Mouse (Mus musculus): Measurements from ENCODE around the gene Vmn1r212.
"Not testable (repeated sequence)": the region's sequence is repeated elsewhere in the genome, so short reads cannot be mapped to it uniquely, and the experiment has no call there.

Vmn1r212 gene

DNA sequence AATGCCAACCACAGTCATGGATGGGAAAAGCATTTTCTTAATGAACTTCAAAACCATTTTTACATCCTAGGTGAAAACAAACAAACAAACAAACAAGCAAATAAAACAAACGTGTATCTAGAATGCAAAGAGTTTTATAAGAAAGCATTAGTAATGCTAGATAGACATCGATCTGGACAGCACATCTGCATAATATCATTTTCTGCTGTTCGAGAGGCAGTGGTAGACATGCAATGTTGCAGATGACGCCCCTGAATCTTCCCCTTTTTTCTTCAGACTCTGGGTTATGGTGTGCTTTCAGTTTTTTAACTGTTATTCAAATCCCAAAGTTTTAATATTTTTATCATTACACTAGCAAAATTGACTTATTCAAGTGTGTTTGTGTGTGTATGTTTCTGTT lies at the start of gene Vmn1r212:
Gene Vmn1r212 (minus strand): TSS at position 101 of the 400 bp plus-strand sequence.
- no peak for DNase-seq (ENCODE audit: low spot score in 2 of 2)

DNA sequence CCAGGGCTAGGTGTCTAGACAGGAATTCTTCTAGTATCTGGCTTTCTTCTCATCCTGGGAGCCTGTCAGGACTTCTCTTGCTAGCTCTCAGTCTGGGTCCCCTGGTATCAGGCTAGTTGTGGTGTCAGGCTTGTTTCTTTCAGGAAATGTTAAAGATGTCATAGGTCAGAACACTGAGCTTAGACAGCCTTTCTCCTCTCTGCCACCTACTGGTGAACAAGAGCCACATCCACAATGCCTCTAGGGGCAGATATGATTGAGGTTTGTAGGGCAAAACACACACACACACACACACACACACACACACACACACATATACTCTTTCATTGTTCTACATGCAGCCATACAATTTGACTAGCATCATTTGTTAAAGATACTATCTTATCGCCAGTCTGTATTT lies 4.7 kb downstream of the Vmn1r212 start:
- DNase-seq (ENCODE audit: low spot score in 2 of 2), result no peak

- DNase-seq (ENCODE audit: low spot score in 2 of 2), result no peak
These were observed 26.5 kb downstream of the Vmn1r212 start, which contains the start of gene Vmn1r211 for GRCm38 (mm10) chr13:22857461-22857860. Gene Vmn1r211, minus strand, starts transcription at chr13:22857561.

- no peak for DNase-seq (ENCODE audit: low spot score in 2 of 2)
These were observed 29.2 kb downstream of the Vmn1r212 start for GRCm38 (mm10) chr13:22854760-22855159.

- DNase-seq (ENCODE audit: low spot score in 2 of 2), result no peak
These were observed 37.2 kb downstream of the Vmn1r212 start for GRCm38 (mm10) chr13:22846798-22847197.

DNA sequence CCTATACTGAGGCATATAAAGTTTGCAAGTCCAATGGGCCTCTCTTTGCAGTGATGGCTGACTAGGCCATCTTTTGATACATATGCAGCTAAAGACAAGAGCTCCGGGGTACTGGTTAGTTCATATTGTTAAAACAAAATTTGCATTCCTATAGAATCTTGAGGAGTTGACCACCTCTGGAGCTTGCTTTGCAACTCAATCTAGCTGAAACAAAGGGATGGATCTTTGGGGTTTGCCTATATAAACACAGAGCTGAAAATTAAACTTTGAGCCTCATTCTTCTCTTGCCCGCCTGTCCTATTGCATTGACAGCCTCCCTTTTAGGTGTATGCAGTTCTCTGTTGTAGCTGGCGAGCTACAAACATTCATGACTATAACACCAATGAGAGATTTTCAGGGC lies 39.7 kb downstream of the Vmn1r212 start:
- DNase-seq (ENCODE audit: low spot score in 2 of 2), result not testable (repeated sequence)

Data from thymus, postnatal 10 days (tissue).